Mouse (Mus musculus) erythroblast, embryonic 14.5 days (primary cell): ENCODE measurements around the gene Tgfbi.

Source experiments
- GATA1 ChIP-seq: IDR thresholded peaks from 2 replicates; pipeline ENCODE4 v1.6.1; 2012; ENCODE audit warnings: low read length, inconsistent platforms, mixed read lengths
- TAL1 ChIP-seq: IDR thresholded peaks from 3 replicates; pipeline ENCODE4 v1.6.1; 2012; ENCODE audit warnings: low read length, inconsistent platforms, mixed read lengths

- no peak for TF ChIP-seq GATA1
- no peak for TF ChIP-seq TAL1
Measured at GRCm38 (mm10) chr13:56677731-56678130, 68.4 kb downstream of the Tgfbi start.
